Mouse (Mus musculus) T-helper 17 cell (primary cell): ENCODE measurements around the gene 9530053A07Rik.

Experiments used
- in situ Hi-C, 2 experiments: fragments of 300-600 bp; cut with MboI, MseI; formaldehyde crosslinking; loops; 1 replicate in 1 of 2; 2 replicates in 1 of 2; pipeline ENCODE4 v1.15.1; 2025; ENCODE audit warnings: high pct_unique_total_duplicates in 2 of 2

The 9530053A07Rik gene

GRCm38 (mm10) chr7:28208988-28209508 is 79.8 kb downstream of the 9530053A07Rik start:
- in situ Hi-C loops, result no loop called here

DNA sequence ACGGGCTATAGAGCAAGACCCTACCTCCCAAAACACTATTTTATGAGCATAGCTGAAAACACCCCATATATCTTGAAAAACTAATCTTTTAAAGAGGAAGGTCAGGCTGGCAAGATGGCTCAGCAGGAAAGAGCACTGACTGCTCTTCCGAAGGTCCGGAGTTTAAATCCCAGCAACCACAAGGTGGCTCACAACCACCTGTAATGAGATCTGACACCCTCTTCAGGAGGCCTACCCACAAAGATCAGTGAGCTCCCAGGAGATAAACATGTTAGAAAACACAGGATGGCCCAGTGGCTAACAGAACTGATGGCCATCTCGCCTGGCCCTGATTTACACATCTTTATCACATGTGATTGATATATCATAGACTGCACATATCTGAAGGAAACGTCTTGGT is 81.5 kb downstream of the 9530053A07Rik start:
- in situ Hi-C loops, result loop anchor here (5.0 kb wide), 2 partner anchors 62 to 82 kb away; partner anchors contain the start of gene Selenov (in 1 of the 2)

GRCm38 (mm10) chr7:28214142-28214541 is 84.9 kb downstream of the 9530053A07Rik start:
- in situ Hi-C loops, result loop anchor here (5.0 kb wide), 2 partner anchors 58 to 78 kb away; partner anchors contain the start of gene Selenov (in 1 of the 2)
